Mouse (Mus musculus): ENCODE measurements around the gene Frmd4b. TPM values are rescaled to one million over a fixed set of nuclear protein-coding genes. Genes with fewer than 3 reads are reported as not detected.

The Frmd4b gene
- total and polyA plus RNA-seq, 3 experiments = 0.13 to 0.70 (median 0.13) TPM

- dilution Hi-C loops (cut with MboI; ENCODE audit: extremely low pct_ligation_motif_present, extremely low pct_unique_long_range_greater_than_20kb, low sequenced_read_pairs) = no loop called here
- Histone ChIP-seq H3K27ac (ENCODE audit: insufficient read depth, low read depth) (no peak overlapping the region), H3K36me3 (replicated peaks in 1 of 2; ENCODE audit: control insufficient read depth in 1 of 2, insufficient read depth in 1 of 2, low read length in 1 of 2) (no peaks in the 10 kb centered on the region), H3K4me3 (replicated peaks in 1 of 3; ENCODE audit: low read depth in 2 of 3, low read length in 2 of 3, poor library complexity in 1 of 3) (no peak overlapping the region), H3K27me3 (replicated peaks) (no peaks in the 10 kb centered on the region), H3K79me2 (replicated peaks; ENCODE audit: control insufficient read depth, extremely low read depth, insufficient read depth, poor library complexity, severe bottlenecking) (no peaks in the 10 kb centered on the region), H3K9ac (ENCODE audit: insufficient read depth, low read depth) (no peak overlapping the region), H3K4me2 (ENCODE audit: insufficient read depth, low read depth, poor library complexity, severe bottlenecking) (no peak overlapping the region), H3K4me1 (ENCODE audit: control insufficient read depth in 1 of 2, insufficient read depth in 2 of 2) (peaks cover 0 to 6% of the 10 kb centered on the region in 2 experiments; a peak in 1 of 4 replicates), H3K9me3 (replicated peaks; ENCODE audit: low read length) (no peaks in the 10 kb centered on the region)
- no peak for DNase-seq (ENCODE audit: extremely low read depth)
- in situ Hi-C loops (cut with MboI; ENCODE audit: low pct_ligation_motif_present, low pct_unique_long_range_greater_than_20kb, low sequenced_read_pairs) = no loop called here
- TF ChIP-seq POLR2AphosphoS2 (IDR thresholded peaks at IDR 0.05; ENCODE audit: low read depth, low read length) (no peak), MEF2A (IDR thresholded peaks at IDR 0.05; ENCODE audit: borderline replicate concordance, low read depth, low read length) (no peak), MAFK (IDR thresholded peaks at IDR 0.05; ENCODE audit: insufficient replicate concordance, low read length) (no peak), RCOR1 (conservative IDR thresholded peaks at IDR 0.05; ENCODE audit: low read depth, low read length) (no peak), E2F4 (IDR thresholded peaks at IDR 0.05; ENCODE audit: insufficient replicate concordance, low read depth, low read length) (no peak), TCF12 (IDR thresholded peaks at IDR 0.05; ENCODE audit: low read depth, low read length) (no peak), HCFC1 (IDR thresholded peaks at IDR 0.05; ENCODE audit: low read depth, low read length) (no peak), ZNF384 (IDR thresholded peaks at IDR 0.05; ENCODE audit: low read depth, low read length) (no peak), ELF1 (IDR thresholded peaks at IDR 0.05; ENCODE audit: low read depth, low read length) (no peak), NRF1 (IDR thresholded peaks at IDR 0.05; ENCODE audit: low read depth, low read length) (no peak), KAT2A (IDR thresholded peaks at IDR 0.05; ENCODE audit: insufficient replicate concordance, low read length) (no peak), SIN3A (IDR thresholded peaks at IDR 0.05; ENCODE audit: low read length) (no peak), BHLHE40 (IDR thresholded peaks at IDR 0.05; ENCODE audit: low read depth, low read length) (no peak), NELFE (IDR thresholded peaks at IDR 0.05; ENCODE audit: low read depth, low read length) (no peak)
These were observed 308.2 kb downstream of the Frmd4b start for GRCm38 (mm10) chr6:97309161-97309560.

DNA sequence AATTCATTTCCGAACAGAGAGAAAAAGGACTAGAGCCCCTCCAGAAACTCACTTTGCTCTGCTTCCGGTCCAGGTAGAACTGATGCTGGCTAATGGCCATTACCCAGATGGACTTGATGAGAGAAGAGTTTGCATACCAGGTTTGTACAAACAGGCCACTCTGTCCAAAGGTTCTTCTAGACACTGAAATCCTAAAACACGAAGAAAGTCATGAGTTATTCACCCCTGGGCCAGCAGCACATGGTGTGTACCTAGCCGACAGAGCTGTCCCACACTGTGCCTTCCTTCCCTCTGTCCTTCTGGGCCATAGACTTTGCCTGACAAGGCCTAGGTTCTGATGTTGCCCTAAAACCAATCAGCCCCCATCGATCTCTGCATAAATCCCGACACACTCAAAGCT lies 308.8 kb downstream of the Frmd4b start:
- no peaks in the 10 kb centered on the region for H3K27me3 ChIP-seq (replicated peaks)
- no peak for DNase-seq (ENCODE audit: extremely low read depth)
- H3K36me3 ChIP-seq (replicated peaks in 1 of 2; ENCODE audit: control insufficient read depth in 1 of 2, insufficient read depth in 1 of 2, low read length in 1 of 2) = no peaks in the 10 kb centered on the region
- H3K27ac ChIP-seq (ENCODE audit: insufficient read depth, low read depth) = no peak overlapping the region
- no peaks in the 10 kb centered on the region for H3K79me2 ChIP-seq (replicated peaks; ENCODE audit: control insufficient read depth, extremely low read depth, insufficient read depth, poor library complexity, severe bottlenecking)
- in situ Hi-C loops (cut with MboI; ENCODE audit: low pct_ligation_motif_present, low pct_unique_long_range_greater_than_20kb, low sequenced_read_pairs) (no loop called here), dilution Hi-C loops (cut with MboI; ENCODE audit: extremely low pct_ligation_motif_present, extremely low pct_unique_long_range_greater_than_20kb, low sequenced_read_pairs) (no loop called here)
- H3K9ac ChIP-seq (ENCODE audit: insufficient read depth, low read depth) = no peak overlapping the region
- H3K4me3 ChIP-seq (replicated peaks in 1 of 3; ENCODE audit: low read depth in 2 of 3, low read length in 2 of 3, poor library complexity in 1 of 3) = no peak overlapping the region
- H3K4me1 ChIP-seq (ENCODE audit: control insufficient read depth in 1 of 2, insufficient read depth in 2 of 2) = peaks cover 0 to 6% of the 10 kb centered on the region in 2 experiments; a peak in 1 of 4 replicates
- no peaks in the 10 kb centered on the region for H3K9me3 ChIP-seq (replicated peaks; ENCODE audit: low read length)
- TF ChIP-seq GABPA (IDR thresholded peaks at IDR 0.05; ENCODE audit: insufficient replicate concordance, low read depth, low read length) = no peak
- TF ChIP-seq E2F4 (IDR thresholded peaks at IDR 0.05; ENCODE audit: insufficient replicate concordance, low read depth, low read length) = no peak
- no peak for TF ChIP-seq MAZ (IDR thresholded peaks at IDR 0.05; ENCODE audit: low read depth, low read length)
- no peak for TF ChIP-seq EP300 (IDR thresholded peaks at IDR 0.05; ENCODE audit: low read length)
- TF ChIP-seq TCF12 (IDR thresholded peaks at IDR 0.05; ENCODE audit: low read depth, low read length) = no peak
- TF ChIP-seq MEF2A (IDR thresholded peaks at IDR 0.05; ENCODE audit: borderline replicate concordance, low read depth, low read length) = no peak
- no peak for TF ChIP-seq ETS1 (conservative IDR thresholded peaks at IDR 0.05; ENCODE audit: low read depth, low read length)
- no peak for TF ChIP-seq MXI1 (IDR thresholded peaks at IDR 0.05; ENCODE audit: low read depth, low read length)
- TF ChIP-seq USF1 (IDR thresholded peaks at IDR 0.05; ENCODE audit: low read depth, low read length) = no peak
- TF ChIP-seq USF2 (conservative IDR thresholded peaks at IDR 0.05; ENCODE audit: low read depth, low read length) = no peak
- H3K4me2 ChIP-seq (ENCODE audit: insufficient read depth, low read depth, poor library complexity, severe bottlenecking) = no peak overlapping the region

All from CH12.LX (cell line).